Mouse (Mus musculus) right cerebral cortex, postnatal 25 days (tissue): ENCODE measurements around the gene Calm3.
"Not testable (repeated sequence)": the region's sequence is repeated elsewhere in the genome, so short reads cannot be mapped to it uniquely, and the experiment has no call there.

Experiments used
- DNase-seq: peaks from one replicate; pipeline ENCODE4 v3.0.0; 2022

Calm3 gene

DNA sequence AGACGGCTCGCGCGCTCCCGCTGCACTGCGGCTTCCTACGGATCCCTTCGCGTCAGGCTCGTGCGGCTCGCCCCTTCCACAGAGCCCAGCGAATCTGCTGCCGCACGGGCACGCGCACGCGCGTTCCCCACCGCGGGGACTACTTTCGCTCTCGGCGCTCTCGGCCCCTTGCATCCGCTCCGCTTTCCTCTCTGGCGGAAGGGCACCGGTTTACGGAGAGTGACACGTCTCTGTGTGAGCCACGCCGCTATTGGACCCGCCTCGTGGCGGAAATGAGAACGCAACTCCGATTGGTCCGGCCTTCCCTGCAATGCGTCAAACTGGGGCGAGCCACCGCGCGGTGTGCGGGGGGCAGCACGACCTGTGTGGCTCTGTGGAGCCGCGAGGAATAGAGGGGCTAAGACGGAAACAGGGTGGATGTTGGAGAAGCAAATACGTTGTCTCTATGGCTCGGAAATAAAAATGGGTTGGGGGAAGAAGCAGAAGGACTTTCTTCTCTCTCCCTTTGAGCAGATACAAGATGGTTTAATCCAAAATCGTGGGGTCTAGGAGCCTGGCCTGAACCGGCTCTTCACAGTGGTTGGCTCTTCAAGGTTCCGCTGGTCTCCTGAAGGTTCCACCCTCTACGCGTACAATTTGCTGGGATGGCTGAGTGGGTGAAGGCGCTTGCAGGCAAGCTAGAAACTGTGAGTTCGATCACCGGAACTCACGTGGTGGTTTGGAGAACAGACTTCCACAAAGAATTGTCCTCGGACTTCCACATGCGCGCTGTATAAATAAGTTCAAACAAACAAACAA is at the start of gene Calm3:
TSS of gene Calm3 (minus strand) at position 78 of the 798 bp plus-strand sequence.
- peak; percentile 100 for DNase-seq

DNA sequence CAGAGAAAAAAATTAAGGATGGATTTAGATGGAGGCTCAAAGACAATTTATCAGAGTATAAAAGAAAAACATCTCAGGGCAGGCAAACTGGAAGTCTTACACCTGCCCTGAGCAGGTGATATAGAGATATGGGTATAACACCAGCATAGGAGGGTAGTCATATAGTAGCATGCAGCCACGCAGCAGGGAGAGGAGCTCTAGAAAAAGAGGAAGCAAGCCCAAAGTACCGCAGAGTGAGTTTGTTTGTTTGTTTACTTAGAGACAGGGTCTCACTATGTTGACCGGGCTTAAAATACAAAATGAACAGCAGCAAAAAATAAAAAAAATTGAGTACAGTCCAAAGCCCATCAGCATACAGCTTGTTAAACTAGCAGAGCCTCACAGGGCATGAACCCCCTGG is 47.2 kb upstream of the Calm3 start:
- no peak for DNase-seq

DNA sequence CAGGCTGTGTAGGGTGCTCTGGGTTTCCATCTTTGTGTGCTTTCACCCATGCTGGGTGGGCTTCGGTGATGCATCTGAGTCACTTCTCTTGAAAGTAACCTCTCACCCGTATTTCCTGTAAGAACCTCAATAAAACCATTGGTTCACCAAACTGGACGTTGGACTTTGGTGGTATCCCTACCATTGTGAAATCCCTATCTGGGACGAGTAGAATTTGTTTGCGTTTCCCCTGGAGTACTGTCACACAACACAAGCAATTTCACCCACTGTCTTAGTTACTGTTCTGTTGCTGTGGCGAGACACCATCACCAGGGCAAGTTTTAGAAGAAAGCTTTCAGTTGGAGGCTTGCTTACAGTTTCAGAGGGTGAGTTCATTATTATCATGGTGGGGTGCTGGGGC is 44.5 kb upstream of the Calm3 start:
- DNase-seq: no peak

DNA sequence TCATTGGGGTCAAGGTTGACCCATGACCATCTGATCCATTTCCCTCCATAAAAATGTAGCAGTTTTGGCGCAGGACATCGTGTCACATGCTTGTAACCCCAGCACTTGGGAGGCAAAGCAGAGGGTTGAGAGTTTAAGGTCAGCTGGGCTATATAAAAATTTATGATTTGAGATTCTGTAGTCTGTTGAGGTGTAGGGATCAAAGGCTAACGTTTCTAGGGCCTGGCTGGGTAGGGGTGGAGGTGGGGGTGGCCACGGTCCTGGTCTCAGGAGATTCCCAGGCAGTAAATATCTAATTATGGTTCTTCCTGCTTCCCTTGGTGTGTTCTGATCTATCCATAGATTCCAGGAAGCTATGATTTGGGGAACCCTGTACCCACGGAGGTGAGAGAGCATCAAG is 37.8 kb upstream of the Calm3 start:
- no peak for DNase-seq

DNA sequence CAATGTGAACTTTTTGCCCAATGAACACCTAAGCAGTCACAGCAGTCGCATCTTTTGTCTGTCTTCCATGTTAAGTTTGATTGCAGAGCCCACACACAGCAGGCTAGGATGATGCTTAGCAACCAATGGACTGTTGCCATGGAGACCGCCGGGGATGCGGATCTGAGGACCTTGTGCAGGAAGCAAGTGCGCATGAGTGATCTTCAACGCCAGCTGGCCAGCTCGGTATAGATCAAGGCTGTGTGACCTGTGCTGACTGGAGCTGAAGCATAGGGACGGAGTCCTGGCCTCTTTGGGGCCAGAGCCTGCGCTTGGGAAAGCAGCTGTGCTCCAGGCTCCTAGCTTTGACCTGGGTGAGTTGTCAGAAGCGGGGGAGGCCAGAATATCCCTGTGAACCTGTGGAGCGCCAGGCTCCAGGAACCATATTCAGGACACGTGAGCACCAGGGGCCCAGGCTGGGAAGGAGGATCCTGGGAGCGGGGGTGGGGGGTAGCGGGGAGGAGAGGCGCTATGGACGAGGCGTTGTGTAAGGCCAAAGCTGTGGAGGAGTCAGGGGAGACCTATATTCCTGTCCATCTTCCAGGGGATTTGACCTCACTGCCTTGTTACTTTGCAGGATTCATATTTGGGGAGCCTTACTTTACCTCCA is 35.7 kb upstream of the Calm3 start, which contains the start of gene Pnmal1:
TSS of gene Pnmal1 (plus strand) at position 141 of the 649 bp plus-strand sequence.
- DNase-seq: peak; percentile 90

DNA sequence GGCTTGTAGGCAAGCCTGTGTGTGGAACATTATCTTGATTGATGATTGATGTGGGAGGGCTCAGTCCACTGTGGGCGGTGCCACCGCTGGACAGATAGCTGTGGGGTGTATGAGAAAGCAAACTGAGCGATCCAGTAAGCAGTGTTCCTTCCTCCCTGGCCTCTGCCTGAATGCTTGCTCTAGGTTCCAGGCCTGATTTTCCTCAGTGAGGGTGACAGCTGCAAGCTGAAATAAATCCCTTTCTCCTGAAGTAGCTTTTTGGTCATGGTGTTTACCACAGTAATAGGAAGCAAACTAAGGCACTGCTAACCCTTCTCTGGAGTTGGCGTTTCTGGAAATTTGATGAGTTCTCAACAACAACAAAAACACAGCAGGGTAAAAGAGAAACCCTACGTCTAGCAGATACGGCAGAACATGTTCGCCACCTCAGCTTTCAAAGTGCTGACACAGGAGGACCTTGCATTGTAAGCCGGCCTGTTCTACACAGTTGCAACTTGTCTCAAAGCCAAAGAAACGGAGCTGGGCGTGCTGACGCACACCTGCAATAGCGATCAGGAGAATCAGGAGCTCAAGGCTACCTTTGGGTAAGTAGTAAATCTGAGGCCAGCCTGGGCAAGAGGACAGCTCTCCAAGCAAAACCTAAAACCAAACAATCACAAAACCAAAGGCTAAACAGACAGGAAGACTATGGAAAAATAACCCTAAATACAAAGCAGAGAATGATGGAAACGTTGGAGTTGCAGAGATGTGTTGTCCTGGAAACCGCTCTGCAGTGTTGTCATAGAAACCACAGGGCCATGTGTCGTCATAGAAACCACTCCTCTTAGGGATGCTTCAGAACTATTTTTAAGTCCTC is 32.7 kb upstream of the Calm3 start:
- DNase-seq: peak; percentile 68

DNA sequence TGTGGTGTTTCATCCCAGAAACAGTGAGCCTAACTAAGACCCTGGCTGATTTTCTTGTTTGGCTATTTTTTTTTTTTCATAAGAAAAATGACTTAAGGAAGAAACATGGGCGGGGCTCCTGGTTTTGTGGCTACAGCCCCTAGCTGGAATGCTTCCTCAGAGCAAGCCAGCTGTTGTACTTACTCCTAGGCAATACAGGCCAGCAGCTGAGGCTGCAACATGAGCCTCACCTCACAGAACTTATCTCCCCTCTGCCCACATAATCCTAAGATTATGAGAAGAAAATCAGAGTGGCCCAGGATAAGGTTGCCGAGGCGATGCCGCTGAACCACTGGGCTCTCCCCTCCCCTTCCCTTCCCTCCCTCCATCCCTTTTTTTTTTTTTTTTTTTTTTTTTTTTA is 31.8 kb upstream of the Calm3 start:
- no peak for DNase-seq

DNA sequence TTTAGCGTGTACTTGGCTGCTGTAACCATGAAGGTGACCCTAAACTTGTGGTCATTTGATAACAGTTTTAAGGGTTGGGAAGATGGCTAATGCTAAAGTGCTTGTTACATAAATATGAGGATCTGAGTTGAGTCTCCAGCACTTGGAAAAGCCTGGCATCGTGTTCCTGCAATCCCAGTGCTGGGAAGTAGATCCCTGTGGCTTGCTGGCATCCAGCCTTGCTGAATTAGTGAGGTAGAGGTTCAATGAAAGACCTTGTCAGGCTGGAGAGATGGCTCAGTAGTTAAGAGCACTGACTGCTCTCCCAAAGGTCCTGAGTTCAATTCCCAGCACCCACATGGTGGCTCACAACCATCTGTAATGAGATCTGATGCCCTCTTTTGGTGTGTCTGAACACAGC is 29.9 kb upstream of the Calm3 start:
- not testable (repeated sequence) for DNase-seq

DNA sequence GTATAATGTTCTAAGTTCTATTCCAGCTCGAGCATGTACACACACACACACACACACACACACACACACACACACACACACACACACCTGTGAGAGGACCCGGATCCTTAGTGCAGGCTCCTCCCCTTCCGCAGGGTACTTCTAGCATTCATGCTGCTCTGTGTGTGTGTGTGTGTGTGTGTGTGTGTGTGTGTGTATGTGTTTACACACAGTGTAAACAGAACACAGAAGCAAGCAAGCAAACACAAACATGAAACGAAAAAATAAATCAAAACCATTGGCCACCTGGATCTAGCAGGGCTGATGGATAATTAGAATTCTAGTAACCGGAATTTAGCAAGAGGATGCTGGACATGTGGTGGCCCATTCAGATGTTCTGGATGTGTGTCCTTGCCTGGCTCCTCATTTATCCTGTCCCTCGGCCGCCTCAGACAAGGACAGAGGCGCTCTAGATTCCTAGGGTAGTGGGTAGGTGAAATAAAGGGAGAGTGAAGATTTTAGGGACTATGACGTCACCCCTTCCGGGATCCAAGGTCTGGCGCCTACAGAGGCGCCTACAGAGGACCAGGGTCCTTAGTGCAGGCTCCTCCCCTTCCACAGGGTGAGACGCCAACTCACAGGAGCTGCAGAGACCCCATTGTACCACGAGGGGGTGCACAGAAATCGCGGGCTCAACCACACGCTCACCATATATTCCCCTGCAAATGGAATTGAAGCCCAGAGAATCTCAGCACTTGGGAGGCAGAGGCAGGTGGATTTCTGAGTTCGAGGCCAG is 27.1 kb upstream of the Calm3 start:
- peak; percentile 81 for DNase-seq

DNA sequence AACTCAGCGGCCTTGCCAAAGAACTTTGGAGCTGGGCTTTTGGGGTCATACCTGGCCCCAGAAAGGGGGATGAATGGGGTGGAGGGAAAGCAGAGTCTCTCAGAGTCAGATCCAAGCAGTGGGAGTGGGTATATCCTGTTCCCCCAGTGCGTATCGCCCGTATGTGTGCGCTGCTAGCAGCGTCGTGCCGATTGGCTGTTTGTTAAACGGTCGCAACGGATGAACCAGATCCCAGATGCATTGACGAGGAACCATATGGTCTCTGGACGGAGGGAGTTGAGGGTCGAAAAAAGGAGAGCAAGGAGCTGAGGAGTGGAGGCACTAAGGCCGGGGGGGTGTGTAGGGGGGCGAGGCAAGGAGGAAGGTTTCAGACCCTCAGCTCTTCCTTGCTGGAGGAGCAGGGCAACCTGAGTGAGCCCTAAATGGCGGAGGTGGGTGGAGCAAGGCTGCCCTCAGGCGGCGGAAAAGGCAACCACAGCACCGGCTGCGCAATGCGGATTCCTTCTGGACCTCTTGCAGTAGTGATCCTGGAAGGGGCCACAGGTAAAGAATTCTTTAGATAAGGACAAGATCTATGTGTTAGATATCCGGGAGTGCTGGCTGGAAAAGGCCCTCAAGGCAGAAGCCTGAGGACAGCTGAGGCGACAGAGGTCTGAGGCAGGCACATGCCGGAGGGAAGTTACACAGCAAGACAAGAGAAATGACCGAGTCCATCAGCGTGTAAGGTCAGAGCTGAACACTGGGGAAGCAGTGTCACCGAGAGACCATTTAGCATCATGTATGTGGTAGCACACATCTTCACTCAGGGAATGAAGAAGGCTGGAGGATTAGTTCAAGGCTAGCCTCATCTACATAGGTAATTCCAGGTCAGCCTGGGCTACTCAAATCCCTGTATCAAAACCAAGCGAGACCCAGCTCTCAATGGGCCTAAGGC is 26.3 kb upstream of the Calm3 start:
- DNase-seq: peak; percentile 83

DNA sequence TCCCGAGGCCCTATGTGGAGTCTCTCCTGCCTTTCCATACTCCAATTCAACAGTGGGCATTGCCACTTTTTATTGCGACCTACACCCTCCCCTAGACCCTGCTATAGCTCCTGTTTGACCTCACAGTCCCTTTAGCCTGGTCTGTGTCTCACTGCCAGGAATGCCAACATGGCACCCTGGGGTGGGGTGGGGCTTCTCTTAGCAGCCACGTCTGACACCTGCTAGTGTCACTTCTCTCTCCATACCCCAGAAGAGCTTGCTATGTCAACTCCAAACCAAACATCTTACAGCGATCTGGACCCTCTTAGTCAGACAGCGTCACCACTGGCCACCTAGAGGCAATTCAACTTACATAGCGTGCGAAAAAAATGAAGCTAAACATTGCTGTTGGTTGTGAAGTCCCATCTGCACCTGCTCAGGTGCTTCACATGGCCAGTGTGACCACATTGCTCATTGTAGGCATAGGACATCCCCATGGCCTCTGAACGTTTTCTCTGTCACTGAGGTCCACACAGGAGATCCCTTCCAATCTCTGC is 25.1 kb upstream of the Calm3 start:
- no peak for DNase-seq

DNA sequence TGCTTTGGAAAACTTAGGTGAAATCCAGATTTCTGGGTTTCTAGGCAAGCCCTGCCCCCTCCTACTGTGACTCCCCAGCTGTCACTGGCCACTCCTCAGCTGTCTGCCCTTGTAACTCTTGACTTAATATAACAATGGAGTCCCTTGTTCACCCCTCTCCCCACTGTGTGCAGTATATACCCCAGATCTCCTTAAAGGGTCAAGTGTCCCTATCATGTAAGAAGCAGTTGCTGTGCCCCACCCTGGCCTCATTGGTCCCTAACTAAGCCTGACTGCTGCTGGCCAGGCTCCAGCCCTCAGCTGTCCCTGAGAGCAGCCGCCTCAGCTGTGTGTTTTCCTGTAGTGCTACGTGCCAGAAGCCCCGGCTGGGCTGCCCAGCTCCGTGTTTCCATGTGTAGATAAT is 24.0 kb upstream of the Calm3 start:
- DNase-seq: peak; percentile 38

DNA sequence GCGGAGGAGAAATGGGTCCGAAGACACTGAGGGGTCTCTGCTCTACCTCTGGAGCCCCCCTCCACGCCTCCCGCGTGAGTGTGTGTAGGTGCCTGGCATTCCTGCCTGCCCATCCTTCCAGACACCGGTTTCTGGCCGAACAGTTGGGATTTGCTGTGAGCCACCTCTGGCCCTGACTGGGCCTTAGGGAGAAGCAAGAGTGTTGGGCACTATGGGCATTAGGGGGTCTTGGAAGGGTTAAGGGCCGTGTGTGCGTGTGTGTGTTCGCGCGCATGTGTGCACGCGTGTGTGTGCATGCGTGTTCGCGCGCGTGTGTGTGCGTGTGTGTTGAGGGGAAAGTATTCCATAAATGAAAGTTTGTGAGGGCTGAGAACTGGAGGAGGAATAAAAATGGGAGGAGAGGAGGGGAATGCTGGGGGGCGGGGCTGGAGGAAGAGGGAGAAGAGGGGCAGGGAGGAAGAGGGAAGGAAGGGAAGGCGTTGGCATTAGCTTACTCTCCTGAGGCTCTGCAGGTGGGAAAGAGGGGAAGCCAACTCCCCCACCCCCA is 23.5 kb upstream of the Calm3 start:
- peak; percentile 51 for DNase-seq

DNA sequence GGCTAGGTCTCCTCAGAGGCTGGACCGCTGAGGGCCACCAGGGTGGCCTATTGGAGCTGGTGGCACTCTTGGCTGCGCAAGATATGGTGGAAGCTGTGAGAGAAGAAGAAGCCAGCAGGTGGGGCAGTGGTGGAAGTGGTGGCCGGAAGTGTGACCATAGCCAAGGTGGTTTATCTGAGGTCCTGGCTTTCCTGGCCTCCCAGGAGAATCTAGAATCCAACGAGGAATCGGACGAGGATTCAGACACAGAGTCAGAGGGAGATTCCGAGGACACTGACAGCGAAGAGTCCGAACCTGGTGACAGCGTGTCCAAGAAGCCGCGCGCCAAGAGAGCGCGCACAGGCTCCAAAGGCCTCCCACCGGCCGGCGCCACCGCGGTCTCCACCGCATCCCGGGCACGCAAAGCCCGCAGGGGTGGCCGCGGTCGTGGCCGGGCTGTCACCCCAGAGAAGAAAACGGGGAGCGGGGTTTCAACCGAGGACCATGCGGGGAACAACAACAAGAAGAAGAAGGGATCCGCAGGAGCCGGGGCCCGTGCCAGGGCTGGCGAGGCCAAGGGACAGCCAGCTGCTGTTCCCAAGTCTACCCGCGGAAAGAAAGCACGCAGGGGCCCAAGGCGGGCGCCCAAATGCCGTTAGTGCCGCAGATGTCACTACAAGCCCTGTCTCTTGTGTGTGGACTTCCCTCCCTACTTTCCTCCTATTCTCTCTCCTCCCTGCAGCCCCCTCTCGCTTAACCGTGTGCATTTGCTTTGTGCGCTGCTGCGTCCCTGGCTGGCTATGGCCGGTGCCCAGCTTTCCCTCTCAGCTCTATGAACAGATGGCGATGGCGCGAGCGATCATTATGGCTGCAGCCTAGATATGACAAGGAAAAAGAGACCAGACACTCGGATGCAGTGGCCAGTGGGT is 22.8 kb upstream of the Calm3 start:
- DNase-seq: peak; percentile 56

DNA sequence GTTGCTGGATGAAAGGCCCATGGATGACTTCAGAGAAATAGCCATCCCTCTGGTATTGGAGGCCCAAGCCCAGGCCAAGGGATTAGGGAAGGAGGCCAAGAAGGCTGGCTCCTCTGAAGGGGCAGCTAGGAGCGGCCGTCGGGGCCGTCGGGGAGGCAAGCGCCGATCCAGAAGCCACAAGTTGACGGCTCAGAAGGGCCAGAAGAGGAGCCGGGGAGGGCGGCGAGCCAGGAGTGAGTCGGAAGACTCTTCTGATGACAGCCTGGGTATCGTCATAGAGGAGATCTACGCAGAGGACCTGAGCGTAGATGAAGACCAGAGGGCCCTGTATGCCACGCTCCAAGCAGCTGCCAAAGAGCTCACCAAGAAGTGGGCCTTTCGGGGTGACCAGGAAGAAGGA is 21.5 kb upstream of the Calm3 start:
- DNase-seq: peak; percentile 44

DNA sequence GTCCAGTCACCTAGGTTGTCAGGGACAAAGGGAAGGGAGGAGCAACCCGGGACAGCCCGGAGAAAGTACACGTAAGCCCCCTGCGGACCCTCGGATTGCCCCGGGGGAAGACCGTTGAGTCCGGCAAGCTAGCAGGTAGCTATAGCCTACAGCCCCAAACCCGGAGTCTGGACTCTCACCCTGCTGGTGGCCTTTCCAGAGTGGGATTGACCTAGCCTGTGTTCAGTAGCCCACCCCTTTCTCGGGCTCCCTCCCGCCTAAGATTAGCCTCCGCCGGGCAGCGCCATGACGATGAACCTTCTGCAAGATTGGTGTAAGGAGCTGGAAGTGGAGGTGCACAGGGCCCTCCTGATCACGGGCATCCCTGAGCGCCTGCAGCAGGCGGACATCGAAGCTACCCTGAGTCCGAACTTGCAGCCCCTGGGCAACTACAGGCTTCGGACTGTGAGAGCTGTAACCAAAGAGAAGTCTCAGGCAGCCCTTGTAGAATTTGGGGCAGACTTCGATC is 20.9 kb upstream of the Calm3 start:
- peak; percentile 23 for DNase-seq

DNA sequence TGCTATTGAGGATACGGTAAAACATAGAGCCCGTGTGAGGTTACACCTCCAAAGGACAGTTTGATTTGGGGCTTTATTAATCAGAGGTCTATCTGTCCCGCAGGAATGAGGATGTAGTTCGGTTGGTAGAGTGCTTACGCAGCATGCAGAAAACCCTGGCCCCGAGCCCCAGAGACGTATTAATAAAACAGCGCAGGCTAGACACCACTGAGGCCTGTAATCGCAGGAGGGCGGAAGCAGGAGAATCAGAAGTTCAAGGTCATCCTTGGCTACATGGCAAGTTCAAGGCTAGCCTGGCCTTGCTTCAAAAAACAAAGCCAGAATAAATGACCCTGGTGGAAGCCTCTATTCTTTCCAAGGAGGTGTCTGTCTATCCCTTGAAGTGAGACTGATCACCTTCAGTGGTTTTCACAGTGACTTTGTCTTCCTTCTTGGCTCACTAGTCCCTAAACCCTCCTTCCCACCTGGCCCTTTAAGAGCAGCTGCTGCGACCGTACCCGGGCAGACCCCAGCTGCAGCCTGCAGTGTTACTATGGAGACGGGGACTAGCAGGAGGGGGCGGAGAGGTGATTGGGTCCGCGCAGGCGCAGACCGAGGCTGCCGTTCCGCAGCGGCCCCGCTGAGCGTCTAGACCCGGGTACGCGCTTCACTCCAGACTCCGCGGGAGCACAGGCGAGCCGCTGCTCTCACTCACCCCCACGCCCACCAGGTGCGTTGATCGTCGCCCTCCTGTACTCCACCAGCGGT is 20.3 kb upstream of the Calm3 start, which contains the start of gene Pnmal2:
TSS of gene Pnmal2 (plus strand) at position 622 of the 747 bp plus-strand sequence.
- peak; percentile 89 for DNase-seq

DNA sequence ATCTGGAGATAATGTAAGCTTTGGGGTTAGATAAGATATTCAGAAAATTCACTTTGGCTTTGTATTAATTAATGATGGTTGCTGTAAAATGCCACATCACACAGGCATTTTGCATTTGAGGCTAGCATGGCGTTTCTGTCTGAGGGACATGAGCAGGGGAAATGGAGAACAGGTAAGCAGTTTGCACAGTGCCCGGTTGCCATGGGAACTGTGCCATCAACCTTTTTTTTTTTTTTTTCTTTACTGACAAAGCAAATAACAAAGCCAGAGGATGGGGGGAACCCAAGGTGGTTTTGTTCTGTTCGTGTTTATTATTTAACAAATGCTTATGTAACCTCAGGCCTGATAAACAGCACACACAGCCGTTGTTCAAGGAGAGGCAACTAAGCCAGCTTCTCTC is 18.9 kb upstream of the Calm3 start:
- no peak for DNase-seq

DNA sequence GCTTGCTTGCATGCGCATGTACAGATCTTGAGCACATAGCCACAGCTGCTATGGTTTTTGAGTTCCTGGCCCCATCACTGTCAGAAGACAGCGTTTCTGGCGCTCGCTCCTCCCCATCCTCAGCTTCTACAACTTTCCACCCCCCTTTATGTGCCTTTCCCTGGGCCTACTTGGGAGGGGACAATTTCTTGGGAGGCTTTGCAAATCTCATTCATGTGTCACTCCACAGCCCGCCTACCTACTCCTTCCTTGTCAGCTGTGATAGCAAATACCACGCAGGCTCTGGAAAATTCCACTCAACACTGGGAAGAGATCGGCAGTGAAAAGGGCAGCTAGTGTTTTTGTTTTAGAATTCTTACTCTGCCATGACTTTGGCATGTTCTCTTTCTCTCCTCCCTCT is 16.4 kb upstream of the Calm3 start:
- DNase-seq: peak; percentile 62
